Mouse (Mus musculus): ENCODE results near the gene Cpsf7. TPM values are rescaled to one million over a fixed set of nuclear protein-coding genes. Genes with fewer than 3 reads are reported as not detected.

Cpsf7 gene
- total and polyA plus RNA-seq, 3 experiments, result 25.6 to 48.8 (median 28.8) TPM

DNA sequence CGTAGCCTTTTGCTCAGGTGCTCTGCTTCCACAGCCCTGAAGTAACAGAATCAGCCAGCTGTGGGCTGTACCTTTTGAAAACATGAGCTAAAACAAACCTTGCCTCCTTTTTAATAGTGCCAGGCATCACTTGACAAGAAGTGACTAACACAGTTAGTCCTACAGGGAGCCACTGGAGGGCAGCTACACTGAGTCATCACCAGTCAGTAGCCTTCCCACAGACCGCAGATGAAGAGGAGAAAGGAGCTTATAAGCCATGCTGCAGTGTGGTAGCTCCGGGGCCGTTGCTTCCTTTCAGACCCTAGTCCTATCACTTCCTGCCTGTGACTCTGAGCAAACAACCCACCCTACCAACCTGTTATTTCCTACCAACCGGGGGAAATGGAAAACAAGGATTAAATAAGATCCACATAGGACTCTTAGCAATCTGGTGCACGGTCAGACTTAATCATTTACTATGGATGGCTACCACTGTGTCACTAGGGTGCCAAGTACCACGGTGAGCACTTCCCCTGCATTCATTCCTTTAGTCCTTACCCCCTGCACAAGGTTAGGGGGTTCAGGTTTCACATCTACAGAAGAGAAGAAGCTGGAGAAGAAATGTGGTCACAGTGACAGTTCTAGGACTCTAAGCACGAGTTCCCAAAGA, 27.4 kb upstream of the Cpsf7 start:
- Histone ChIP-seq H3K4me1 (ENCODE audit: control insufficient read depth in 1 of 2, insufficient read depth in 2 of 2) (no peaks in the 10 kb centered on the region), H3K9ac (ENCODE audit: insufficient read depth, low read depth) (no peak overlapping the region), H3K27ac (ENCODE audit: insufficient read depth, low read depth) (no peak overlapping the region), H3K4me3 (replicated peaks in 1 of 3; ENCODE audit: low read depth in 2 of 3, low read length in 2 of 3, poor library complexity in 1 of 3) (no peak overlapping the region), H3K4me2 (ENCODE audit: insufficient read depth, low read depth, poor library complexity, severe bottlenecking) (no peak overlapping the region), H3K27me3 (replicated peaks) (no peaks in the 10 kb centered on the region), H3K9me3 (replicated peaks; ENCODE audit: low read length) (no peaks in the 10 kb centered on the region), H3K36me3 (replicated peaks in 1 of 2; ENCODE audit: control insufficient read depth in 1 of 2, insufficient read depth in 1 of 2, low read length in 1 of 2) (peaks cover 45 to 89% of the 10 kb centered on the region in 2 experiments), H3K79me2 (replicated peaks; ENCODE audit: control insufficient read depth, extremely low read depth, insufficient read depth, poor library complexity, severe bottlenecking) (no peaks in the 10 kb centered on the region)
- in situ Hi-C loops (cut with MboI; ENCODE audit: low pct_ligation_motif_present, low pct_unique_long_range_greater_than_20kb, low sequenced_read_pairs) (no loop called here), dilution Hi-C loops (cut with MboI; ENCODE audit: extremely low pct_ligation_motif_present, extremely low pct_unique_long_range_greater_than_20kb, low sequenced_read_pairs) (no loop called here)
- TF ChIP-seq EP300 (IDR thresholded peaks at IDR 0.05; ENCODE audit: low read length) (no peak), ELF1 (IDR thresholded peaks at IDR 0.05; ENCODE audit: low read depth, low read length) (no peak), ZC3H11A (IDR thresholded peaks at IDR 0.05; ENCODE audit: low read depth, low read length) (no peak), JUND (conservative IDR thresholded peaks at IDR 0.05; ENCODE audit: low read depth, low read length) (no peak)
- DNase-seq (ENCODE audit: extremely low read depth), result no peak

DNA sequence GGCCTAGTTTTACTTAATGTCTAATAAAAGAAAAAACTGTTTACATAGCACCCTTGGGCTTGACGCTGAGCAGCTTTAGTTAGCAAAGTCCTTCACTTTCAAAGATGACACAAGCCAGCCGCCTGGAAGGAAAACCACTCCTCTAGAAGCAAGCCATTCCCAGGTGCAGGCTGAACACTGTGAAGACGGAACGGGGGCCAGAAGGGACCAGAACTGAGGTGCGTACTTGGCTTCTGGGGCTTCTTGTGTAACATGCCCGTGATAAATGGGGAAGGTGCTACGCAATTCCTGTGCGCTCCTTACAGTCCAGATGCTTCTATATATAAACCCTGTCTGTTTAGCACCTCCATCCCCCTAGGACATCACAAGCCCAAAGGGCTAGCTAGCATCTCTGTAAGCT, 24.5 kb upstream of the Cpsf7 start:
- no peak for DNase-seq (ENCODE audit: extremely low read depth)
- H3K27ac ChIP-seq (ENCODE audit: insufficient read depth, low read depth), result no peak overlapping the region
- H3K9me3 ChIP-seq (replicated peaks; ENCODE audit: low read length), result no peaks in the 10 kb centered on the region
- no peaks in the 10 kb centered on the region for H3K4me1 ChIP-seq (ENCODE audit: control insufficient read depth in 1 of 2, insufficient read depth in 2 of 2)
- dilution Hi-C loops (cut with MboI; ENCODE audit: extremely low pct_ligation_motif_present, extremely low pct_unique_long_range_greater_than_20kb, low sequenced_read_pairs), result no loop called here
- no peaks in the 10 kb centered on the region for H3K27me3 ChIP-seq (replicated peaks)
- no peak overlapping the region for H3K4me2 ChIP-seq (ENCODE audit: insufficient read depth, low read depth, poor library complexity, severe bottlenecking)
- no peaks in the 10 kb centered on the region for H3K79me2 ChIP-seq (replicated peaks; ENCODE audit: control insufficient read depth, extremely low read depth, insufficient read depth, poor library complexity, severe bottlenecking)
- H3K4me3 ChIP-seq (replicated peaks in 1 of 3; ENCODE audit: low read depth in 2 of 3, low read length in 2 of 3, poor library complexity in 1 of 3), result no peak overlapping the region
- peaks cover 54 to 94% of the 10 kb centered on the region in 2 experiments for H3K36me3 ChIP-seq (replicated peaks in 1 of 2; ENCODE audit: control insufficient read depth in 1 of 2, insufficient read depth in 1 of 2, low read length in 1 of 2)
- in situ Hi-C loops (cut with MboI; ENCODE audit: low pct_ligation_motif_present, low pct_unique_long_range_greater_than_20kb, low sequenced_read_pairs), result no loop called here
- TF ChIP-seq CTCF (conservative IDR thresholded peaks at IDR 0.05 in 1 of 2, IDR thresholded peaks at IDR 0.05 in 1 of 2; ENCODE audit: low read depth in 2 of 2, low read length in 2 of 2), result no peak
- no peak for TF ChIP-seq E2F4 (IDR thresholded peaks at IDR 0.05; ENCODE audit: insufficient replicate concordance, low read depth, low read length)
- TF ChIP-seq USF2 (conservative IDR thresholded peaks at IDR 0.05; ENCODE audit: low read depth, low read length), result no peak
- TF ChIP-seq ZMIZ1 (IDR thresholded peaks at IDR 0.05; ENCODE audit: low read depth, low read length), result no peak
- no peak for TF ChIP-seq PAX5 (IDR thresholded peaks at IDR 0.05; ENCODE audit: low read length)
- no peak for TF ChIP-seq JUN (IDR thresholded peaks at IDR 0.05; ENCODE audit: insufficient read depth, low read depth, low read length)
- no peak for TF ChIP-seq GABPA (IDR thresholded peaks at IDR 0.05; ENCODE audit: insufficient replicate concordance, low read depth, low read length)
- TF ChIP-seq SMC3 (IDR thresholded peaks at IDR 0.05; ENCODE audit: low read depth, low read length), result no peak
- no peak for TF ChIP-seq MYC (IDR thresholded peaks at IDR 0.05; ENCODE audit: low read depth, low read length)
- no peak for TF ChIP-seq CHD2 (IDR thresholded peaks at IDR 0.05; ENCODE audit: low read length)
- no peak for TF ChIP-seq USF1 (IDR thresholded peaks at IDR 0.05; ENCODE audit: low read depth, low read length)
- TF ChIP-seq IRF4 (IDR thresholded peaks at IDR 0.05; ENCODE audit: low read depth, low read length), result no peak
- no peak for TF ChIP-seq MAX (IDR thresholded peaks at IDR 0.05; ENCODE audit: low read length)
- TF ChIP-seq MXI1 (IDR thresholded peaks at IDR 0.05; ENCODE audit: low read depth, low read length), result no peak
- TF ChIP-seq ETS1 (conservative IDR thresholded peaks at IDR 0.05; ENCODE audit: low read depth, low read length), result no peak
- TF ChIP-seq ELF1 (IDR thresholded peaks at IDR 0.05; ENCODE audit: low read depth, low read length), result no peak
- no peak overlapping the region for H3K9ac ChIP-seq (ENCODE audit: insufficient read depth, low read depth)

All from CH12.LX (cell line).